Mouse (Mus musculus): ENCODE results near the gene Ncoa6. TPM values are rescaled to one million over a fixed set of nuclear protein-coding genes. Genes with fewer than 3 reads are reported as not detected.
"Not testable (repeated sequence)": the region's sequence is repeated elsewhere in the genome, so short reads cannot be mapped to it uniquely, and the experiment has no call there.

The Ncoa6 gene
- total RNA-seq, 1 experiment = 10.4 TPM

DNA sequence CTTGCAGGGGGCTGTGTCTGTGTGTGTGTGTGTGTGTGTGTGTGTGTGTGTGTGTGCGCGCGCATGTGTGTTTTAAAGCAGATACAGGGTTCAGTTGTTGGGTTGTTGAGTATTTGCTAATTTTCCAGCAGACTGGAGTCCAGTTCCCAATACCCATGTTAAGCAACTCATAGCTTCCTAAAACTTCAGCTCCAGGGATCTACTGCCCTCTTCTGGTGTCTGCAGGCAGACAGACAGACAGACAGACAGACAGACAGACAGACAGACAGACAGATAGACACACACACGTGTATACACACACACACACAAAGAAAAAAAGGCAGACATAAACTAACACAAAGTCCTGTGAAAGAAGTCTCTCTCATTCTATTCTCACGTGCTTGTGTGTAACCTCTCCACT is 22.4 kb downstream of the Ncoa6 start:
- Histone ChIP-seq H3K27ac (ENCODE audit: insufficient read depth, low read depth, low read length, poor library complexity, severe bottlenecking) (no peak overlapping the region), H3K9ac (ENCODE audit: insufficient read depth, low read depth, low read length, poor library complexity, severe bottlenecking) (no peak overlapping the region), H3K9me3 (ENCODE audit: control insufficient read depth, insufficient read depth, low read depth, low read length) (no peaks in the 10 kb centered on the region), H3K4me3 (ENCODE audit: insufficient read depth in 1 of 2, low read depth in 1 of 2, low read length in 2 of 2, poor library complexity in 1 of 2, severe bottlenecking in 1 of 2) (no peak overlapping the region), H3K4me1 (ENCODE audit: control insufficient read depth in 2 of 2, insufficient read depth in 2 of 2, low read length in 2 of 2, poor library complexity in 1 of 2) (peaks cover 0 to 7% of the 10 kb centered on the region in 2 experiments; a peak in 1 of 4 replicates), H3K36me3 (ENCODE audit: control insufficient read depth, insufficient read depth, low read length, poor library complexity, severe bottlenecking) (no peaks in the 10 kb centered on the region)
- in situ Hi-C loops (cut with MboI; ENCODE audit: low sequenced_read_pairs in 2 of 2, unreplicated experiment in 2 of 2) = no loop called here
- TF ChIP-seq ZC3H11A (IDR thresholded peaks at IDR 0.05; ENCODE audit: borderline replicate concordance, low read depth, low read length) (no peak), HCFC1 (IDR thresholded peaks at IDR 0.05; ENCODE audit: borderline replicate concordance, insufficient read depth, low read length) (no peak), MAFK (IDR thresholded peaks at IDR 0.05; ENCODE audit: insufficient read depth, low read depth, low read length) (no peak), ZNF384 (IDR thresholded peaks at IDR 0.05; ENCODE audit: low read depth, low read length) (no peak), CHD2 (IDR thresholded peaks at IDR 0.05; ENCODE audit: low read depth, low read length) (no peak)
- no peak for DNase-seq (ENCODE audit: low read depth, low spot score)

GRCm38 (mm10) chr2:155447906-155448305 is 25.8 kb downstream of the Ncoa6 start:
- DNase-seq (ENCODE audit: low read depth, low spot score); H3K27ac ChIP-seq (ENCODE audit: insufficient read depth, low read depth, low read length, poor library complexity, severe bottlenecking); in situ Hi-C loops (cut with MboI; ENCODE audit: low sequenced_read_pairs in 2 of 2, unreplicated experiment in 2 of 2); H3K9ac ChIP-seq (ENCODE audit: insufficient read depth, low read depth, low read length, poor library complexity, severe bottlenecking); H3K4me3 ChIP-seq (ENCODE audit: insufficient read depth in 1 of 2, low read depth in 1 of 2, low read length in 2 of 2, poor library complexity in 1 of 2, severe bottlenecking in 1 of 2); H3K36me3 ChIP-seq (ENCODE audit: control insufficient read depth, insufficient read depth, low read length, poor library complexity, severe bottlenecking); H3K4me1 ChIP-seq (ENCODE audit: control insufficient read depth in 2 of 2, insufficient read depth in 2 of 2, low read length in 2 of 2, poor library complexity in 1 of 2); H3K9me3 ChIP-seq (ENCODE audit: control insufficient read depth, insufficient read depth, low read depth, low read length): not testable (repeated sequence)

GRCm38 (mm10) chr2:155443446-155443845 is 30.2 kb downstream of the Ncoa6 start:
- H3K4me1 ChIP-seq (ENCODE audit: control insufficient read depth in 2 of 2, insufficient read depth in 2 of 2, low read length in 2 of 2, poor library complexity in 1 of 2) = peaks cover 0 to 2% of the 10 kb centered on the region in 2 experiments; a peak in 2 of 4 replicates
- no peak overlapping the region for H3K4me3 ChIP-seq (ENCODE audit: insufficient read depth in 1 of 2, low read depth in 1 of 2, low read length in 2 of 2, poor library complexity in 1 of 2, severe bottlenecking in 1 of 2)
- no peaks in the 10 kb centered on the region for H3K9me3 ChIP-seq (ENCODE audit: control insufficient read depth, insufficient read depth, low read depth, low read length)
- H3K36me3 ChIP-seq (ENCODE audit: control insufficient read depth, insufficient read depth, low read length, poor library complexity, severe bottlenecking) = no peaks in the 10 kb centered on the region
- H3K27ac ChIP-seq (ENCODE audit: insufficient read depth, low read depth, low read length, poor library complexity, severe bottlenecking) = no peak overlapping the region
- no peak overlapping the region for H3K9ac ChIP-seq (ENCODE audit: insufficient read depth, low read depth, low read length, poor library complexity, severe bottlenecking)
- in situ Hi-C loops (cut with MboI; ENCODE audit: low sequenced_read_pairs in 2 of 2, unreplicated experiment in 2 of 2) = no loop called here
- TF ChIP-seq MAFK (IDR thresholded peaks at IDR 0.05; ENCODE audit: insufficient read depth, low read depth, low read length) (no peak), ZNF384 (IDR thresholded peaks at IDR 0.05; ENCODE audit: low read depth, low read length) (no peak), CHD2 (IDR thresholded peaks at IDR 0.05; ENCODE audit: low read depth, low read length) (no peak), HCFC1 (IDR thresholded peaks at IDR 0.05; ENCODE audit: borderline replicate concordance, insufficient read depth, low read length) (no peak), ZC3H11A (IDR thresholded peaks at IDR 0.05; ENCODE audit: borderline replicate concordance, low read depth, low read length) (no peak)
- no peak for DNase-seq (ENCODE audit: low read depth, low spot score)

DNA sequence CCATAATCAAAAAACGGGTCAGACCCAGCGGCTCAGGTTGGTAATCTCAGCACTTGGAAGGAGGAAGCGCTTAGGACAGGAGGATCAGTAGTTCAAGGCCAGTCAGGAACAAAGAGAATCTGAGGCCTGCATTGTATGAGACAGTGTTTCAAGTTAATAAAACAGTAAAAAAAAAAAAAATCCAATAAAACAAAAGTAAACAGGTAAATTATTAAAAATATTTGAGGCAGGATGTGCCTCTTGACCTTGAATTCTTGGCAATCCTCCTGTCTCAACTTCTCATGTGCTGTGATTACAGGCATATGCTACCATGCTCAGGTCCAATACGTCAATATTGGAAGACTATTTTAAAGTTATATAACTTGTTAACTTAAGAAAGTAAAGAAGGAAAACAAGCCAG is 30.8 kb downstream of the Ncoa6 start:
- H3K9ac ChIP-seq (ENCODE audit: insufficient read depth, low read depth, low read length, poor library complexity, severe bottlenecking) = no peak overlapping the region
- no peaks in the 10 kb centered on the region for H3K36me3 ChIP-seq (ENCODE audit: control insufficient read depth, insufficient read depth, low read length, poor library complexity, severe bottlenecking)
- H3K9me3 ChIP-seq (ENCODE audit: control insufficient read depth, insufficient read depth, low read depth, low read length) = no peaks in the 10 kb centered on the region
- in situ Hi-C loops (cut with MboI; ENCODE audit: low sequenced_read_pairs in 2 of 2, unreplicated experiment in 2 of 2) = no loop called here
- no peak for DNase-seq (ENCODE audit: low read depth, low spot score)
- peaks cover 0 to 2% of the 10 kb centered on the region in 2 experiments; a peak in 2 of 4 replicates for H3K4me1 ChIP-seq (ENCODE audit: control insufficient read depth in 2 of 2, insufficient read depth in 2 of 2, low read length in 2 of 2, poor library complexity in 1 of 2)
- no peak overlapping the region for H3K27ac ChIP-seq (ENCODE audit: insufficient read depth, low read depth, low read length, poor library complexity, severe bottlenecking)
- no peak for TF ChIP-seq ZNF384 (IDR thresholded peaks at IDR 0.05; ENCODE audit: low read depth, low read length)
- TF ChIP-seq HCFC1 (IDR thresholded peaks at IDR 0.05; ENCODE audit: borderline replicate concordance, insufficient read depth, low read length) = no peak
- no peak for TF ChIP-seq MAFK (IDR thresholded peaks at IDR 0.05; ENCODE audit: insufficient read depth, low read depth, low read length)
- TF ChIP-seq CHD2 (IDR thresholded peaks at IDR 0.05; ENCODE audit: low read depth, low read length) = no peak
- TF ChIP-seq ZC3H11A (IDR thresholded peaks at IDR 0.05; ENCODE audit: borderline replicate concordance, low read depth, low read length) = no peak
- H3K4me3 ChIP-seq (ENCODE audit: insufficient read depth in 1 of 2, low read depth in 1 of 2, low read length in 2 of 2, poor library complexity in 1 of 2, severe bottlenecking in 1 of 2) = no peak overlapping the region

DNA sequence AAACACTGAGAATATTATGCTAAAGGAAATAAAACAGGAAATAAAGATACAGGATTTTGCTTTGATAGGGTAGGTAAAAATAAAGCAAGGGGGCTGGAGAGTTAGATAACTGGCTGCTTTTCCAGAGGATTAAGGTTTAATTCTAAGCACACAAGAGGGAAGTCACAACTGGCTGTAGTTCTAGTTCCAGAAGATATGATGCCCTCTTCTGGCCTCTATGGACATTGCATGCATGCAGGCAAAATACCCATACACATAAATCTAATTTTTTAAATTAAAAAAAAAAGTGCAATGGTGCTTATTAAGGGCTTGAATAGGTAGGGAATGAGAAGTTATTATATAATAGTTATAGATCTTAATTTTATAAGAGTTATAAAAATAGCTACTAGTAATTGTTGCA is 37.2 kb downstream of the Ncoa6 start:
- Histone ChIP-seq H3K4me1 (ENCODE audit: control insufficient read depth in 2 of 2, insufficient read depth in 2 of 2, low read length in 2 of 2, poor library complexity in 1 of 2) (no peaks in the 10 kb centered on the region), H3K4me3 (ENCODE audit: insufficient read depth in 1 of 2, low read depth in 1 of 2, low read length in 2 of 2, poor library complexity in 1 of 2, severe bottlenecking in 1 of 2) (no peak overlapping the region), H3K27ac (ENCODE audit: insufficient read depth, low read depth, low read length, poor library complexity, severe bottlenecking) (no peak overlapping the region), H3K9ac (ENCODE audit: insufficient read depth, low read depth, low read length, poor library complexity, severe bottlenecking) (no peak overlapping the region), H3K36me3 (ENCODE audit: control insufficient read depth, insufficient read depth, low read length, poor library complexity, severe bottlenecking) (peaks cover 3% of the 10 kb centered on the region; the same call in 1 of the 2 replicates), H3K9me3 (ENCODE audit: control insufficient read depth, insufficient read depth, low read depth, low read length) (no peaks in the 10 kb centered on the region)
- TF ChIP-seq ZC3H11A (IDR thresholded peaks at IDR 0.05; ENCODE audit: borderline replicate concordance, low read depth, low read length) (no peak), HCFC1 (IDR thresholded peaks at IDR 0.05; ENCODE audit: borderline replicate concordance, insufficient read depth, low read length) (no peak), CHD2 (IDR thresholded peaks at IDR 0.05; ENCODE audit: low read depth, low read length) (no peak), ZNF384 (IDR thresholded peaks at IDR 0.05; ENCODE audit: low read depth, low read length) (no peak), MAFK (IDR thresholded peaks at IDR 0.05; ENCODE audit: insufficient read depth, low read depth, low read length) (no peak)
- in situ Hi-C loops (cut with MboI; ENCODE audit: low sequenced_read_pairs in 2 of 2, unreplicated experiment in 2 of 2) = no loop called here
- no peak for DNase-seq (ENCODE audit: low read depth, low spot score)
